Mouse (Mus musculus) left cerebral cortex, postnatal 25 days (tissue): ENCODE measurements at regions not wholly inside any gene's neighbourhood (a gene's known extent, or its start where the extent isn't known, plus 50 kb on each side); places are given as distances from the start of the nearest gene placed in this dataset.
A peak's percentile ranks its signal among the peaks of the same experiment; 100 is the strongest.

Experiments used
- DNase-seq, 2 experiments: peaks; one replicate each; pipeline ENCODE4 v3.0.0; 2022; ENCODE audit warnings: low spot score in 2 of 2, mixed read lengths in 1 of 2
- intact Hi-C: fragments of 180-260 bp; cut with DNase I; formaldehyde crosslinking; loops from one replicate; pipeline ENCODE4 v1.15.1; 2025

GRCm38 (mm10) chr9:74342176-74342575, 232.0 kb downstream of the Wdr72 start:
- intact Hi-C loops: no loop called here

GRCm38 (mm10) chr9:74345027-74345426, 234.9 kb downstream of the Wdr72 start:
- intact Hi-C loops: no loop called here
- no peak for DNase-seq

More at GRCm38 (mm10) chr9:74342176-74342575, 232.0 kb downstream of the Wdr72 start:
- DNase-seq: no peak

- intact Hi-C loops: no loop called here
- no peak for DNase-seq
Observed at GRCm38 (mm10) chr9:74348776-74349175, 238.6 kb downstream of the Wdr72 start.

- DNase-seq: no peak
- intact Hi-C loops: no loop called here
Observed at GRCm38 (mm10) chr9:74365930-74366438, 255.8 kb downstream of the Wdr72 start.

GRCm38 (mm10) chr9:74376191-74376590, 266.0 kb downstream of the Wdr72 start:
- intact Hi-C loops: no loop called here
- DNase-seq: peak; percentile 3 to 58

GRCm38 (mm10) chr9:74377204-74377603, 267.0 kb downstream of the Wdr72 start:
- no peak for DNase-seq
- intact Hi-C loops: no loop called here

GRCm38 (mm10) chr9:74384206-74384896, 274.2 kb downstream of the Wdr72 start:
- intact Hi-C loops: no loop called here
- DNase-seq: no peak

GRCm38 (mm10) chr9:74425594-74425993, 315.4 kb downstream of the Wdr72 start:
- DNase-seq: no peak
- intact Hi-C loops: no loop called here

- no peak for DNase-seq
- intact Hi-C loops: no loop called here
Observed at GRCm38 (mm10) chr9:74449981-74450380, 339.8 kb downstream of the Wdr72 start.

GRCm38 (mm10) chr9:74461084-74461483, 350.9 kb downstream of the Wdr72 start:
- DNase-seq: no peak
- intact Hi-C loops: no loop called here

GRCm38 (mm10) chr9:74476830-74477229, 366.7 kb downstream of the Wdr72 start:
- intact Hi-C loops: no loop called here
- peak in 1 of 2 experiments; percentile 3 for DNase-seq

GRCm38 (mm10) chr9:74479273-74479672, 369.1 kb downstream of the Wdr72 start:
- no peak for DNase-seq

GRCm38 (mm10) chr9:74513887-74514286, 347.8 kb upstream of the Onecut1 start:
- no peak for DNase-seq
- intact Hi-C loops: no loop called here

More at GRCm38 (mm10) chr9:74479273-74479672, 369.1 kb downstream of the Wdr72 start:
- intact Hi-C loops: no loop called here

- DNase-seq: no peak
- intact Hi-C loops: loop anchor here (5.0 kb wide), 1 partner anchor 386 kb away; no protein-coding TSS in a partner anchor
Observed at GRCm38 (mm10) chr9:74528550-74528949, 333.2 kb upstream of the Onecut1 start.

GRCm38 (mm10) chr9:74530317-74530716, 331.4 kb upstream of the Onecut1 start:
- intact Hi-C loops: loop anchor here (1.0 to 5.0 kb wide), 2 partner anchors 317 to 338 kb away; no protein-coding TSS in a partner anchor
- DNase-seq: peak; percentile 76 to 78

- no peak for DNase-seq
- intact Hi-C loops: loop anchor here (1.0 to 5.0 kb wide), 2 partner anchors 317 to 338 kb away; no protein-coding TSS in a partner anchor
Observed at GRCm38 (mm10) chr9:74530748-74531147, 331.0 kb upstream of the Onecut1 start.

- intact Hi-C loops: loop anchor here (5.0 kb wide), 1 partner anchor 315 kb away; no protein-coding TSS in a partner anchor
- no peak for DNase-seq
Observed at GRCm38 (mm10) chr9:74531986-74532385, 329.7 kb upstream of the Onecut1 start.

GRCm38 (mm10) chr9:74534976-74535375, 326.7 kb upstream of the Onecut1 start:
- no peak for DNase-seq
- intact Hi-C loops: loop anchor here (5.0 kb wide), 1 partner anchor 312 kb away; no protein-coding TSS in a partner anchor

GRCm38 (mm10) chr9:74556116-74556515, 305.6 kb upstream of the Onecut1 start:
- intact Hi-C loops: no loop called here
- no peak for DNase-seq

GRCm38 (mm10) chr9:74592757-74593156, 269.0 kb upstream of the Onecut1 start:
- intact Hi-C loops: no loop called here
- DNase-seq: no peak

- no peak for DNase-seq
- intact Hi-C loops: no loop called here
Observed at GRCm38 (mm10) chr9:74593970-74594369, 267.8 kb upstream of the Onecut1 start.
